7 mouse cellular contexts compared by ENCODE assay signal in the genomic region with DNA sequence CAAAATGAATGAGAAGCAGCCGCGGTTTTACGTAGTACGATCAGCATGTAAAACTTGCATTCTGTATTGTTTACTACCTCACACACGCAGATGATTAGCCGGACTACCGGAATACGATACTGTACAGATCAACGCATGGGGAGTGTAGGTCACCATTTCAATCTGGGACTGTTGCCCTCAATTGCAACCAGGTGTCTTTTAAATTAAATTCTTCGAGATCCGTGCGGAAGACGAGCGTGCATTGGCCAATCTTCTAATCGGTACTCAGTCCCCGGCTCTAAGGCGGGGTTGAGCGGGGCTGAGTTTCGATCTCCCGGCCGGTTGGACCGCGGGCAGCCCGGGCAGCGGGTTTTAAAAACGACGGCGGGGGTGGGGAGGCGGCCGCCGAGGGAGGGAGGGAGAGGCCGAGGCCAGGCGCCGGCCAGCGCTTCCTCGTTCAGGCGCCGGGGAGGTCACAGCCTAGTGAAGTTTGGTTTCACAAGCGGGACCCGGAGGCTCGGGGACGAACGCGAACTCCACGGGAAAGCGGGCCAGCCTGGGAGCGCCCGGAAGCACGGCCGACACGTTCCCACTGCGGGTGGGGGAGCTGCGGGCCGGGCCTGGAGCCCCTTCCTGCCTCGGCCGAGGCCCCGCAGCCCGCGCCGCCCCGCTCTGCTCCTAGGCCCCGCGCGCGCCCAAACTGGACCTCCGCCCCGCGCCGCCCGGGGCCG. TPM values are rescaled to one million over a fixed set of nuclear protein-coding genes. Genes with fewer than 3 reads are reported as not detected.
DNase-seq lines count a peak whose midpoint lies in the region; ATAC-seq and TF ChIP-seq lines count a peak whose summit lies in the region.

No protein-coding gene starts in this region.

- H3K27me3 ChIP-seq in limb, embryonic 12.5 days: no peaks in the 10 kb centered on the region
- H3K27me3 ChIP-seq in midbrain, embryonic 12.5 days: no peaks in the 10 kb centered on the region
- no peaks in the 10 kb centered on the region for H3K27me3 ChIP-seq in small intestine, adult 2 months (ENCODE audit: control insufficient read depth, insufficient read depth, low read length)

- no peaks in the 10 kb centered on the region for H3K9me3 ChIP-seq in limb, embryonic 12.5 days
- H3K9me3 ChIP-seq in midbrain, embryonic 12.5 days: no peaks in the 10 kb centered on the region

- peak overlapping the region; percentile 99 for H3K9ac ChIP-seq in limb, embryonic 12.5 days (replicated peaks)
- peak overlapping the region; percentile 92 for H3K9ac ChIP-seq in midbrain, embryonic 12.5 days (replicated peaks)

- WGBS in limb, embryonic 12.5 days: under 1% methylated on average over 71 of the region's 71 CpGs
- under 1% methylated on average over 51 of the region's 71 CpGs for WGBS in midbrain, embryonic 12.5 days
- under 1% methylated on average over 70 of the region's 71 CpGs for WGBS in small intestine, adult 2 months

- peak overlapping the region; percentile 23 for H3K27ac ChIP-seq in cortical plate, adult 2 months (ENCODE audit: insufficient read depth, low read length)
- H3K27ac ChIP-seq in limb, embryonic 12.5 days: peak overlapping the region; percentile 100
- H3K27ac ChIP-seq in midbrain, embryonic 12.5 days (replicated peaks): peak overlapping the region; percentile 98
- peak overlapping the region; percentile 94 for H3K27ac ChIP-seq in small intestine, adult 2 months (ENCODE audit: insufficient read depth, low read depth, low read length)

- 0 out of 2 replicates have a peak, but pooled peaks cover 7% of the 10 kb centered on the region for H3K36me3 ChIP-seq in limb, embryonic 12.5 days
- no peaks in the 10 kb centered on the region for H3K36me3 ChIP-seq in midbrain, embryonic 12.5 days
- H3K36me3 ChIP-seq in small intestine, adult 2 months (ENCODE audit: control insufficient read depth, insufficient read depth, low read length): no peaks in the 10 kb centered on the region

- peak overlapping the region; percentile 87 for H3K4me3 ChIP-seq in cortical plate, adult 2 months (ENCODE audit: insufficient read depth, low read length)
- H3K4me3 ChIP-seq in limb, embryonic 12.5 days (replicated peaks): peak overlapping the region; percentile 90
- H3K4me3 ChIP-seq in midbrain, embryonic 12.5 days: peak overlapping the region; percentile 93
- H3K4me3 ChIP-seq in small intestine, adult 2 months (ENCODE audit: low read depth, low read length): peak overlapping the region; percentile 96

- ATAC-seq in inflammation-experienced regulatory T-cells, adult 6 months: peak; percentile 11
- ATAC-seq in limb, embryonic 12.5 days (ENCODE audit: insufficient number of reproducible peaks, insufficient read depth, low FRiP score, low TSS enrichment, low read depth): peak; percentile 46
- peak; percentile 52 for ATAC-seq in midbrain, embryonic 12.5 days (ENCODE audit: low FRiP score, low read depth)

- TF ChIP-seq POLR2A in cortical plate, adult 2 months (IDR thresholded peaks at IDR 0.05; ENCODE audit: extremely low read depth, insufficient read depth, low read length): no peak
- TF ChIP-seq POLR2A in small intestine, adult 2 months (IDR thresholded peaks at IDR 0.05; ENCODE audit: low read depth, low read length): peak; percentile 44; the same call in 1 of the 2 replicates

- no peak for TF ChIP-seq CTCF in cortical plate, adult 2 months (IDR thresholded peaks at IDR 0.05; ENCODE audit: extremely low read depth, insufficient read depth, low read length)
- TF ChIP-seq CTCF in small intestine, adult 2 months (IDR thresholded peaks at IDR 0.05; ENCODE audit: extremely low read depth, insufficient read length, insufficient replicate concordance, low read depth, low read length): no peak

- intact Hi-C loops in gastrocnemius, postnatal 14 days (cut with DNase I; ENCODE audit: low total_unique reads): no loop called here

- H3K4me2 ChIP-seq in limb, embryonic 12.5 days: peak overlapping the region; percentile 88
- H3K4me2 ChIP-seq in midbrain, embryonic 12.5 days (replicated peaks): peak overlapping the region; percentile 65

- DNase-seq in adrenal gland, adult 18-20 months (ENCODE audit: low spot score in 2 of 2): peak; percentile 74 to 75
- peak; percentile 64 for DNase-seq in gastrocnemius, postnatal 14 days

- H3K4me1 ChIP-seq in cortical plate, adult 2 months (ENCODE audit: control insufficient read depth, insufficient read depth, low read length): peaks cover 3% of the 10 kb centered on the region; the same call in 1 of the 2 replicates
- peaks cover 29% of the 10 kb centered on the region for H3K4me1 ChIP-seq in limb, embryonic 12.5 days (replicated peaks)
- H3K4me1 ChIP-seq in midbrain, embryonic 12.5 days: peaks cover 18% of the 10 kb centered on the region
- peaks cover 6% of the 10 kb centered on the region; the same call in 1 of the 2 replicates for H3K4me1 ChIP-seq in small intestine, adult 2 months (ENCODE audit: control insufficient read depth, insufficient read depth, insufficient read length, low read length)

RNA-seq across cellular contexts. Expression of gene Scaf11, which starts 0.7 kb away (rescaled TPM):
- total RNA-seq in adrenal gland, adult 18-20 months (2021): 10 to 100 TPM; 53.2 to 67.7 TPM
- 26.9 and 28.2 TPM in 2 replicates for polyA plus RNA-seq in cortical plate, adult 2 months (2012; rRNA removed)
- total RNA-seq in gastrocnemius, postnatal 14 days (2021): 10 to 100 TPM; 32.5 to 34.2 TPM
- polyA plus RNA-seq in inflammation-experienced regulatory T-cells, adult 6 months (2017; shearing (Covaris generic)): 10 to 100 TPM; 45.4 to 51.8 (median 48.2) TPM
- polyA plus RNA-seq in limb, embryonic 12.5 days (2016; fragmentation: Nextera tagmentation; extraction: Ambion mirVana): 131 and 133 TPM in 2 replicates
- polyA plus RNA-seq in midbrain, embryonic 12.5 days (2016; fragmentation: Nextera tagmentation; extraction: Ambion mirVana): 89.9 and 92.5 TPM in 2 replicates
- polyA plus RNA-seq in small intestine, adult 2 months (2012; rRNA removed): 5.8 and 14.2 TPM in 2 replicates

Comparison
In these comparisons a context has a peak if more than half of its experiments do, and no peak if none do; other contexts are left out.
1. Peak in every context shown above with its lines: DNase-seq, ATAC-seq, H3K4me3 ChIP-seq and H3K27ac ChIP-seq.
2. H3K27ac ChIP-seq: peak in every context shown above with its lines; median percentile 100 in limb, embryonic 12.5 days; 98 in midbrain, embryonic 12.5 days; 94 in small intestine, adult 2 months; 23 in cortical plate, adult 2 months.